Mouse (Mus musculus) liver, embryonic 18 days (tissue): Measurements from ENCODE around the gene Foxq1. TPM values are rescaled to one million over a fixed set of nuclear protein-coding genes. Genes with fewer than 3 reads are reported as not detected.

ENCODE experiments used
- polyA plus RNA-seq: library from polyadenylated mRNA; depleted of rRNA; stranded (reverse); fragments of >200 nt; gene quantifications from 2 replicates; pipeline ENCODE4 v1.2.3, GENCODE M21; 2012; rRNA removed

The Foxq1 gene
- polyA plus RNA-seq = 6.8 and 12.9 TPM in 2 replicates

DNA sequence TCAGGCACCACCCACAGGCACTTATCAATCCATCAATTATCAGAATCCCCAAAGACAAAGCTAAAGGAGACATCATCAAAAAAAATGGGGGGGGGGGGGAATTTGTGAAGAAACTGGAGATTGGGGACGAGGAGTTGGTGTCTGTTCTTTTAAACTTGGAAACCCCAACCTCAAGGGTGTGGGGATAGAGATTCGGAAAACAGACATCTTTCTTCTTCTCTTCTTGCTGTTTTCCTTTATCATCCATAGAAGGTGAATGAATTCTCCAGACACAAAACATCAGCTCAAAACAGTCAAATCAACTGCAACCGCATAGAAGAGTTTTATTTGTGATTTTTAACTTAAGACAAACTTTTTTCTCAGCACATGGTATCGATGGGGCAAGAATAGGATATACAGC lies at the start of gene Foxq1:
TSS of gene Foxq1 (plus strand) at position 301 of the 400 bp plus-strand sequence.

DNA sequence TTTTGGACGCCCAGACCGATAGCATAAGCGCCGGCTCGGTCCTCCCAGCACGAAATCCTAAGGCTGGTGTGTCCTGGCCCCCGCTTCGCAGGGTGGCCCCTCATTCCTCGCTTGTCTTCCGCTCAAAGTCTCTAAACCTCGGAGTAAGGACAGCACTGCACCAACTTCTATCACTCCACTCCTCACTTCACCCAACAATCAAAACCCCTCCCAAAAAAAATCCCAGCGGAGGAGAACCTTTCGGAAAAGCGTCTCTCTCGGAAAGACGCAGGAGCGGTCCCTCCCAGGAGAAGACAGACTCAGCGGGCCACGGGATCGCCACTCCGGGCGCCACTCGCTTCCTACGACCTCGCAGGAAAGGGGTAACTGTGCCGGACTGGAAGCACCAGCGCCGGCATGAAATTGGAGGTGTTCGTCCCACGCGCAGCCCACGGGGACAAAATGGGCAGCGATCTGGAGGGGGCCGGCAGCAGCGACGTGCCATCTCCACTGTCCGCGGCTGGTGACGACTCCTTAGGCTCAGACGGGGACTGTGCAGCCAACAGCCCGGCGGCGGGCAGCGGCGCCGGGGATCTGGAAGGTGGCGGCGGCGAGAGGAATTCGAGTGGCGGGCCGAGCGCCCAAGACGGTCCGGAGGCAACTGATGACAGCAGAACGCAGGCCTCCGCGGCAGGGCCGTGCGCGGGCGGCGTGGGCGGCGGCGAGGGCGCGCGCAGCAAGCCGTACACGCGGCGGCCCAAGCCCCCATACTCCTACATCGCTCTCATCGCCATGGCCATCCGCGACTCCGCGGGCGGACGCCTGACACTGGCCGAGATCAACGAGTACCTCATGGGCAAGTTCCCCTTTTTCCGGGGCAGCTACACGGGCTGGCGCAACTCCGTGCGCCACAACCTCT lies 2.8 kb downstream of the Foxq1 start, which contains the start of gene A530084C06Rik:
TSS of gene A530084C06Rik (minus strand) at position 813 of the 898 bp plus-strand sequence.

Other genes with a start within 250 kb of the Foxq1 start
- 0.14 and 0.17 TPM in 2 replicates for gene A530084C06Rik, start 3.2 kb downstream of the Foxq1 start, polyA plus RNA-seq
- gene Foxf2, start 69.7 kb downstream of the Foxq1 start, polyA plus RNA-seq = 0.01 TPM in 2 replicates